Mouse (Mus musculus): Measurements from ENCODE around the gene Ctsa. TPM values are rescaled to one million over a fixed set of nuclear protein-coding genes. Genes with fewer than 3 reads are reported as not detected.

Gene Ctsa
- polyA plus RNA-seq, 1 experiment, result 200 TPM

DNA sequence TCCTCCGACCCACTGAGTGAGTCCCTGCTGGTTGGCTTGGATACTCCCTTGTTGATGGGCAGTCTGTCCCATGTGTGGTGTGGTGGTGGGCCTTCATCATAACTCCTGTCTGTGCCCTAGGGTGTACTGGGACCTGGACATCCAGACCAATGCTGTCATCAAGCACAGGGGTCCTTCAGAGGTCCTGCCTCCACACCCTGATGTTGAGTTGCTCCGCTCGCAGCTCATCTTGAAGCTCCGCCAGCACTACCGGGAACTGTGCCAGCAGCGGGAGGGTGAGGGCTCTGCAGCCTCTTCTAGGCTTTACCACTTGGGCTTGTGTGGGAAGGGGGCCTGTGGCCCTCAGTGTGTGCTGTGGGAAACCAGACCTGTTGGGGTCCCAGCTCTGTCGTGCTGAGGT is 53.1 kb downstream of the Ctsa start:
- Histone ChIP-seq H3K4me3 (ENCODE audit: insufficient read depth, low read length) (no peak overlapping the region), H3K4me1 (ENCODE audit: control insufficient read depth, insufficient read depth, low read length) (peaks cover 5% of the 10 kb centered on the region; the same call in 1 of the 2 replicates), H3K27ac (ENCODE audit: insufficient read depth, low read length) (no peak overlapping the region)
- TF ChIP-seq CTCF (IDR thresholded peaks at IDR 0.05; ENCODE audit: extremely low read depth, insufficient read depth, low read length) (no peak), POLR2A (IDR thresholded peaks at IDR 0.05; ENCODE audit: extremely low read depth, insufficient read depth, low read length) (no peak)

DNA sequence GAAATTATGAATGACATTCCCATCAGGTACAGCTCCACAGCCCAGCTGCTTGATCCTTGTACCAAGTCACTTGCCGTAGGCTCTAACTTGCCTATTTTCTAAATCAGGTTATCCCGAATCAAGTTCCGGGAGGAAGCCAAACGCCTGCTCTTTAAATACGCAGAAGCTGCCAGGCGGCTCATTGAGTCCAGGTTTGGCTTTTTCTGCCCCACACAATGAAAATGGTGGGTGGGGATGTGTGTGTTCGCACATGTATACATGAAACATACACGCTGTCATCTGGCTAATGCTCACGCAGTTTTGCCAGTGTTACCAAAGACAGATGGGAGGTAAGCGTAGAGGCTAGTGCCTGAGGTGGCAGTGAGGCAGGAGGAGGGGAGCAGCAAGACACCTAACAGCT is 53.9 kb downstream of the Ctsa start:
- Histone ChIP-seq H3K4me1 (ENCODE audit: control insufficient read depth, insufficient read depth, low read length) (peaks cover 5% of the 10 kb centered on the region; the same call in 1 of the 2 replicates), H3K4me3 (ENCODE audit: insufficient read depth, low read length) (no peak overlapping the region), H3K27ac (ENCODE audit: insufficient read depth, low read length) (no peak overlapping the region)
- no peak for TF ChIP-seq CTCF (IDR thresholded peaks at IDR 0.05; ENCODE audit: extremely low read depth, insufficient read depth, low read length)
- no peak for TF ChIP-seq POLR2A (IDR thresholded peaks at IDR 0.05; ENCODE audit: extremely low read depth, insufficient read depth, low read length)

DNA sequence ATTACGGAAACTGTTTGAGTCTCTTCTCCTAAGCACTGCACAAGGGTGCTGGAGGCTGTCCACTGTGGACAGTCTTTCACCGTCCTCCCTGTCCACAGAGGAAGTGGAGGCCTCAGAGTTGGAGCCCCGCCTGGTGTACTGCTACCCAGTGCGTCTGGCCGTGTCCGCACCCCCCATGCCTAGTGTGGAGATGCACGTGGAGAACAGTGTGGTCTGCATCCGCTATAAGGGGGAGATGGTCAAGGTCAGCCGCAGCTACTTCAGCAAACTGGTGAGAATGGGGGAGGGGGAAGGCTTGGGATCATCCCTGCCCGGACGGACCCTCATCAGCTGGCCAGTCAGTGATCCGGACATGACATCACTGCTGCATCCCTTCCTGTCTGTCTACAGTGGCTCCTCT is 56.3 kb downstream of the Ctsa start:
- no peak overlapping the region for H3K27ac ChIP-seq (ENCODE audit: insufficient read depth, low read length)
- no peak overlapping the region for H3K4me3 ChIP-seq (ENCODE audit: insufficient read depth, low read length)
- H3K4me1 ChIP-seq (ENCODE audit: control insufficient read depth, insufficient read depth, low read length), result peaks cover 5% of the 10 kb centered on the region; the same call in 1 of the 2 replicates
- TF ChIP-seq POLR2A (IDR thresholded peaks at IDR 0.05; ENCODE audit: extremely low read depth, insufficient read depth, low read length), result no peak
- TF ChIP-seq CTCF (IDR thresholded peaks at IDR 0.05; ENCODE audit: extremely low read depth, insufficient read depth, low read length), result no peak

DNA sequence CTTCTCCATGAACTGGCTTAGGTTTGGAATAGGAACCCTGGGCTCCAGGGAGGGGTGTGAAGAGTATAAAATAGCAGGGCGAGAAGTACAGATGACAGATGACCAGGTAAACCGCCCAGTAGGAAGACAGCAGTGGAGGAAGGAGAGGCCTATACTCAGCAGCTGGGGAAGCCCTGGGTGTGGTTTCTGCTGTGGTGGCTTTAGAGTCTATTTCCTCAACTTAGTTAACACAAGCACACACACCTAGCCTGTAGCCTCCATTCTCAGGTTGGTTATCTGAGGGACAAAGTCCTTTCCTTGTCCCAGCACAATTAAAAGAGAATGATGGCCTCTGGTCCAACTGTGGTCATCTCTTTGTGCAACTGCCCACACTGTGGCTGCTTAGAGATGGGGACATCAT is 57.3 kb downstream of the Ctsa start:
- H3K27ac ChIP-seq (ENCODE audit: insufficient read depth, low read length), result no peak overlapping the region
- no peak for TF ChIP-seq POLR2A (IDR thresholded peaks at IDR 0.05; ENCODE audit: extremely low read depth, insufficient read depth, low read length)
- no peak for TF ChIP-seq CTCF (IDR thresholded peaks at IDR 0.05; ENCODE audit: extremely low read depth, insufficient read depth, low read length)
- H3K4me3 ChIP-seq (ENCODE audit: insufficient read depth, low read length), result no peak overlapping the region
- peaks cover 5% of the 10 kb centered on the region; the same call in 1 of the 2 replicates for H3K4me1 ChIP-seq (ENCODE audit: control insufficient read depth, insufficient read depth, low read length)

Other genes with a start within 250 kb of the Ctsa start
- not detected in 2 replicates for gene Wfdc6a, start 247.4 kb upstream of the Ctsa start, polyA plus RNA-seq (2012; rRNA removed)
- not detected in 2 replicates for gene Eppin, start 239.3 kb upstream of the Ctsa start, polyA plus RNA-seq (2012; rRNA removed)
- not detected in 2 replicates for gene Wfdc6b, start 219.4 kb upstream of the Ctsa start, polyA plus RNA-seq (2012; rRNA removed)
- not detected in 2 replicates for gene Wfdc8, start 219.2 kb upstream of the Ctsa start, polyA plus RNA-seq (2012; rRNA removed)
- not detected in 2 replicates for gene Wfdc16, start 194.1 kb upstream of the Ctsa start, polyA plus RNA-seq (2012; rRNA removed)
- not detected in 2 replicates for gene Wfdc10, start 176.8 kb upstream of the Ctsa start, polyA plus RNA-seq (2012; rRNA removed)
- gene Wfdc9, start 176.3 kb upstream of the Ctsa start, polyA plus RNA-seq (2012; rRNA removed), result not detected in 2 replicates
- gene Wfdc11, start 158.8 kb upstream of the Ctsa start, polyA plus RNA-seq (2012; rRNA removed), result not detected in 2 replicates
- not detected in 2 replicates for gene Wfdc13, start 147.8 kb upstream of the Ctsa start, polyA plus RNA-seq (2012; rRNA removed)
- not detected in 2 replicates for gene Spint4, start 134.4 kb upstream of the Ctsa start, polyA plus RNA-seq (2012; rRNA removed)
- not detected in 2 replicates for gene Spint5, start 117.6 kb upstream of the Ctsa start, polyA plus RNA-seq (2012; rRNA removed)
- gene Wfdc3, start 86.9 kb upstream of the Ctsa start, polyA plus RNA-seq (2012; rRNA removed), result 2.4 and 2.6 TPM in 2 replicates
- 35.5 and 36.4 TPM in 2 replicates for gene Dnttip1, start 86.9 kb upstream of the Ctsa start, polyA plus RNA-seq (2012; rRNA removed)
- 1.4 and 3.0 TPM in 2 replicates for gene Ube2c, start 63.0 kb upstream of the Ctsa start, polyA plus RNA-seq (2012; rRNA removed)
- 1.3 and 1.6 TPM in 2 replicates for gene Tnnc2, start 52.9 kb upstream of the Ctsa start, polyA plus RNA-seq (2012; rRNA removed)
- 55.7 and 64.2 TPM in 2 replicates for gene Snx21, start 47.0 kb upstream of the Ctsa start, polyA plus RNA-seq (2012; rRNA removed)
- gene Acot8, start 28.0 kb upstream of the Ctsa start, polyA plus RNA-seq (2012; rRNA removed), result 29.8 and 30.3 TPM in 2 replicates
- 7.2 and 7.6 TPM in 2 replicates for gene Zswim3, start 27.8 kb upstream of the Ctsa start, polyA plus RNA-seq (2012; rRNA removed)
- gene Zswim1, start 10.2 kb upstream of the Ctsa start, polyA plus RNA-seq (2012; rRNA removed), result 17.0 and 17.3 TPM in 2 replicates
- gene Spata25, start 4.3 kb upstream of the Ctsa start, polyA plus RNA-seq (2012; rRNA removed), result 0.23 and 0.66 TPM in 2 replicates
- 5.0 and 5.2 TPM in 2 replicates for gene Neurl2, start 583 bp downstream of the Ctsa start, polyA plus RNA-seq (2012; rRNA removed)
- 172 and 186 TPM in 2 replicates for gene Pltp, start 24.8 kb downstream of the Ctsa start, polyA plus RNA-seq (2012; rRNA removed)
- gene Pcif1, start 46.4 kb downstream of the Ctsa start, polyA plus RNA-seq (2012; rRNA removed), result 39.1 and 41.7 TPM in 2 replicates
- 29.1 and 30.2 TPM in 2 replicates for gene Zfp335, start 78.9 kb downstream of the Ctsa start, polyA plus RNA-seq (2012; rRNA removed)
- 1.1 and 1.5 TPM in 2 replicates for gene Mmp9, start 107.9 kb downstream of the Ctsa start, polyA plus RNA-seq (2012; rRNA removed)
- gene Slc12a5, start 127.9 kb downstream of the Ctsa start, polyA plus RNA-seq (2012; rRNA removed), result 396 and 421 TPM in 2 replicates
- gene Ncoa5, start 202.0 kb downstream of the Ctsa start, polyA plus RNA-seq (2012; rRNA removed), result 48.0 and 53.1 TPM in 2 replicates
- 2.0 TPM in 2 replicates for gene Cd40, start 222.8 kb downstream of the Ctsa start, polyA plus RNA-seq (2012; rRNA removed)

Data from cortical plate, adult 2 months (tissue).